Mouse (Mus musculus): ENCODE measurements at regions not wholly inside any gene's neighbourhood (a gene's known extent, or its start where the extent isn't known, plus 50 kb on each side); places are given as distances from the start of the nearest gene placed in this dataset.

GRCm38 (mm10) chr13:44321009-44321596 lies 408.2 kb upstream of the Jarid2 start:
- no peak for DNase-seq (ENCODE audit: extremely low read depth, low read depth)

GRCm38 (mm10) chr13:44328416-44328815 lies 400.9 kb upstream of the Jarid2 start:
- DNase-seq (ENCODE audit: extremely low read depth, low read depth): no peak

GRCm38 (mm10) chr13:44329161-44329560 lies 400.1 kb upstream of the Jarid2 start:
- no peak for DNase-seq (ENCODE audit: extremely low read depth, low read depth)

GRCm38 (mm10) chr13:44329701-44330100 lies 399.6 kb upstream of the Jarid2 start:
- no peak for DNase-seq (ENCODE audit: extremely low read depth, low read depth)

GRCm38 (mm10) chr13:44332716-44333240 lies 396.5 kb upstream of the Jarid2 start:
- no peak for DNase-seq (ENCODE audit: extremely low read depth, low read depth)

GRCm38 (mm10) chr13:44339061-44339741 lies 390.1 kb upstream of the Jarid2 start:
- DNase-seq (ENCODE audit: extremely low read depth, low read depth): no peak

- DNase-seq (ENCODE audit: extremely low read depth, low read depth): no peak
Observed at GRCm38 (mm10) chr13:44345094-44345493, 384.2 kb upstream of the Jarid2 start.

GRCm38 (mm10) chr13:44346636-44347035 lies 382.6 kb upstream of the Jarid2 start:
- DNase-seq (ENCODE audit: extremely low read depth, low read depth): no peak

- DNase-seq (ENCODE audit: extremely low read depth, low read depth): no peak
Observed at GRCm38 (mm10) chr13:44347662-44348061, 381.6 kb upstream of the Jarid2 start.

GRCm38 (mm10) chr13:44353899-44354298 lies 375.4 kb upstream of the Jarid2 start:
- DNase-seq (ENCODE audit: extremely low read depth, low read depth): no peak

GRCm38 (mm10) chr13:44355771-44356221 lies 373.5 kb upstream of the Jarid2 start:
- DNase-seq (ENCODE audit: extremely low read depth, low read depth): no peak

- no peak for DNase-seq (ENCODE audit: extremely low read depth, low read depth)
Observed at GRCm38 (mm10) chr13:44356981-44357380, 372.3 kb upstream of the Jarid2 start.

GRCm38 (mm10) chr13:44359344-44359743 lies 369.9 kb upstream of the Jarid2 start:
- no peak for DNase-seq (ENCODE audit: extremely low read depth, low read depth)

GRCm38 (mm10) chr13:44360016-44360415 lies 369.3 kb upstream of the Jarid2 start:
- no peak for DNase-seq (ENCODE audit: extremely low read depth, low read depth)

GRCm38 (mm10) chr13:44360725-44361290 lies 368.5 kb upstream of the Jarid2 start:
- DNase-seq (ENCODE audit: extremely low read depth, low read depth): no peak

- no peak for DNase-seq (ENCODE audit: extremely low read depth, low read depth)
Observed at GRCm38 (mm10) chr13:44362293-44363005, 366.8 kb upstream of the Jarid2 start.

- no peak for DNase-seq (ENCODE audit: extremely low read depth, low read depth)
Observed at GRCm38 (mm10) chr13:44363016-44363415, 366.3 kb upstream of the Jarid2 start.

GRCm38 (mm10) chr13:44369301-44369700 lies 360.0 kb upstream of the Jarid2 start:
- no peak for DNase-seq (ENCODE audit: extremely low read depth, low read depth)

GRCm38 (mm10) chr13:44372361-44372877 lies 356.9 kb upstream of the Jarid2 start:
- peak; percentile 34 for DNase-seq (ENCODE audit: extremely low read depth, low read depth)

- DNase-seq (ENCODE audit: extremely low read depth, low read depth): no peak
Observed at GRCm38 (mm10) chr13:44375476-44376159, 353.7 kb upstream of the Jarid2 start.

GRCm38 (mm10) chr13:44376160-44376488 lies 353.1 kb upstream of the Jarid2 start:
- no peak for DNase-seq (ENCODE audit: extremely low read depth, low read depth)

Measured in MEL-GATA-1-ER (cell line).